Mouse (Mus musculus) bone marrow macrophage, adult 2 months (primary cell): ENCODE data around the gene Ica1. TPM values are rescaled to one million over a fixed set of nuclear protein-coding genes. Genes with fewer than 3 reads are reported as not detected.

ENCODE experiments used
- H3K27ac ChIP-seq: 2 replicates; pipeline ENCODE4 v1.5.1; 2012; ENCODE audit warnings: low read depth, low read length; ENCODE audit not compliant: insufficient read depth
- H3K4me1 ChIP-seq: 2 replicates; pipeline ENCODE4 v1.6.1; 2012; ENCODE audit warnings: low read length; ENCODE audit not compliant: control insufficient read depth, insufficient read depth
- H3K4me3 ChIP-seq: 2 replicates; pipeline ENCODE4 v1.5.1; 2012; ENCODE audit warnings: mild to moderate bottlenecking, low read length, moderate library complexity; ENCODE audit not compliant: insufficient read depth
- CTCF ChIP-seq: IDR thresholded peaks from 2 replicates; pipeline ENCODE4 v1.5.1; 2012; ENCODE audit warnings: low read depth, mild to moderate bottlenecking, low read length, moderate library complexity
- POLR2A ChIP-seq: IDR thresholded peaks from 2 replicates; pipeline ENCODE4 v1.6.1; 2012; ENCODE audit warnings: mild to moderate bottlenecking, low read depth, low read length, borderline replicate concordance
- polyA plus RNA-seq: library from polyadenylated mRNA; stranded (reverse); fragments of >200 nt; gene quantifications from 2 replicates; pipeline ENCODE4 v1.2.4, GENCODE M21; 2012; ENCODE audit not compliant: missing spikeins, insufficient read depth, insufficient read length

The Ica1 gene
- polyA plus RNA-seq, 1 experiment: 2.0 TPM

DNA sequence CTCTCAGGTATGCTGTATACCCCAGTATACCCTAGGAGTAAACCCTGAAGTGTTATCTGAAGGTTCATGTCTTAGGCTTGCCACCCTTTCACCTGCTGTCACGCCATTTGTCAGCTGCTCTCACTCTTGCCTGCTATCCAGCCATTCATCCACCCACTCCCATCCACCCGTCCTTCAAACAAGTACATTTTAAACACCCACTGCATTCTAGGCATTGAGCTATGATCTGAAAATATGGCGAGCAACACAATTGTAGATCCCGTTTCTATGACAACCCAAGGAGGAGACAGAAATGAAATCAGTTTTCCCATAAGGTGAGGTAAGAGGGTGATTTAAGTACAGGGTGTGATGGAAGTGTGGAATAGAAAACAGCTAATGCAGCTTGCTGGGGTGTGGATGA, 140.2 kb downstream of the Ica1 start:
- Histone ChIP-seq H3K4me1 (no peaks in the 10 kb centered on the region), H3K4me3 (no peak overlapping the region), H3K27ac (no peak overlapping the region)
- TF ChIP-seq CTCF: no peak
- no peak for TF ChIP-seq POLR2A

DNA sequence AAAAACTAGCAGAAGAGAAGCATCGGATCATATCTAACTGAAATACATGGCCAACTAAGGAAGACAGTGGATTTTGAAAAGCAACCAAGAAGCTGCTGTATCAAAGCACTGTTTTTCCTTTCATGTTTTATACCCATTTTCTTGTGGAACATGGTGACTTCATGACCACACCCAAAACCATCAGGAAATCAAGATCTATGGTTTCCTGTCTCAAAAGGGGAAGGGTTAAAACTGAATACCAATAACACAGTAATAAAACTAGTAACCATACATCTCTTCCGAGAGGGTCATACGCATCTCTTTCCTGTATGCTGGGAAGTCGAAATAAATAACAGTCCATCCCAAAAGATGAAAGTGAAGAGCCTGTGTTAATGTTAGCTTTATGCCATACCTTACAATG, 145.6 kb downstream of the Ica1 start:
- no peak overlapping the region for H3K27ac ChIP-seq

DNA sequence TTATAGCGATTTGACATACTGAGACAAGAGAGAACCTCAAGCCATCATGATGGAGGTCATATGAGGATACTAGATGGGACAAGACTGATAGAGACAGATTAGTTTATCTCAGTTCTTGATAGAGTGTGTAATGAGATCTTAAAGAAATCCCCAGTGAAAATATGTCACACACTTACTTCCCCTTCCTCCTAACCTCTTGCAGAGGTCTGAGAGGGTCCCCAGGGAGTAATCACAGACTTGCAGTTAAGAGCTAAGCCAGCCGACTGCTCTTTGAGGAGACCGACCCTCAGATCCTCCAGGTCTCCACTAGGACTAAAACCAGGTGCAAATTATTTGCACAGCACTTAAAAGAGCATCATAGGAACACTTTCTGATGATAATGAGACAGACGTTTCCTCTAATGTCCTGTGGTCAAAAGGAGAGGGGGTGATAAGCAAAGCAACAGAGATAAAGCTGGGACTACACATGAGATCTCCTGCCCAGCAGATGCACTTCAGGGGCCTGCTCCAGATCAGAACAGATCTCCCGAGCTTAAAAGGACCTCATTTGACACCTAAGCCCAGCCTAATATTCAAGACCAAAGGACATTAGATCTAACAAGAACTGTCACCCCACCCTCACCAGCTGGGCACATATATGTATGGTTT, 146.2 kb downstream of the Ica1 start:
- H3K27ac ChIP-seq: no peak overlapping the region
- H3K4me3 ChIP-seq: no peak overlapping the region
- TF ChIP-seq CTCF (no peak), POLR2A (no peak)
- 0 out of 2 replicates have a peak, but pooled peaks cover 7% of the 10 kb centered on the region for H3K4me1 ChIP-seq

More for the DNA sequence above, 145.6 kb downstream of the Ica1 start:
- H3K4me1 ChIP-seq: 0 out of 2 replicates have a peak, but pooled peaks cover 7% of the 10 kb centered on the region
- TF ChIP-seq POLR2A (no peak), CTCF (no peak)
- H3K4me3 ChIP-seq: no peak overlapping the region

DNA sequence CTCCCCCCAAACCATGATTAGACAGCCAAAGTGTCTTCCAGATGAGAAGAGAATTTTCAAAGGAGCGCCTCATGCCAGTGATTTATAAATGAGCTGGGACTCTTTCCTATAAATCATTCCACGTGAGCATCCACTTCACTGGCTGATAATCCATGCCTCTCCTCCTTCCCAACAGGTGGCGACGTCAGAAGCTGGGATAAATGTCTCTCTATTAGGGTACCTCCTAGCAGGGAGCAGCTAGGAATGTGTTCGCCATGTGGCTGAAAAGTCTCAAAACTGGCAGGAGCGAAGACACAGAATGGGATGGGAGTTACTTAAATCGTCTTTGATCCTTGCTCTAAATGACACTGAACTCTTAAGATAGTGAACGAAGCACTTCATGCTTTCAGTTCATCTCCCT, 146.9 kb downstream of the Ica1 start:
- no peak overlapping the region for H3K4me3 ChIP-seq
- no peak for TF ChIP-seq POLR2A
- TF ChIP-seq CTCF: no peak
- 0 out of 2 replicates have a peak, but pooled peaks cover 7% of the 10 kb centered on the region for H3K4me1 ChIP-seq
- no peak overlapping the region for H3K27ac ChIP-seq

DNA sequence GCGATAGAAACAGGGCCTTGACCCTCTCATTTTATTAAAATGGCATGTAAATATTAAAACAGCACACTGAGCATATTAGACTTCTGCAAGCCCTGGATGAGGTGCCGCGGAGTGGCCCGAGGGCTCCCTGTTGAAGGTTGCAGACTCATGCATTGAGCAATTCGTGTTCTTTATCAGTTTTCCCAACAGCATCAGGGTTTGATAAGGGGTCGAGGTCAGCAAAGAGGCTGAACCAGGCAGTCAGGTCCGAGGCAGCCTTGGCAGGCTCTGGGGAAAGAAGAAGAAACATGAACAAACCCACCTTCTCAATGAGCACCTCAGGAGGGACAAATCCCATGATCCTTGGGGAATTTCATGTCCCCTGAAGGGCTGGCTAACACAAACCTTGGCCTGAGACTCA, 147.8 kb downstream of the Ica1 start:
- no peak overlapping the region for H3K4me3 ChIP-seq
- no peak overlapping the region for H3K27ac ChIP-seq
- 0 out of 2 replicates have a peak, but pooled peaks cover 7% of the 10 kb centered on the region for H3K4me1 ChIP-seq
- TF ChIP-seq CTCF (no peak), POLR2A (no peak)

DNA sequence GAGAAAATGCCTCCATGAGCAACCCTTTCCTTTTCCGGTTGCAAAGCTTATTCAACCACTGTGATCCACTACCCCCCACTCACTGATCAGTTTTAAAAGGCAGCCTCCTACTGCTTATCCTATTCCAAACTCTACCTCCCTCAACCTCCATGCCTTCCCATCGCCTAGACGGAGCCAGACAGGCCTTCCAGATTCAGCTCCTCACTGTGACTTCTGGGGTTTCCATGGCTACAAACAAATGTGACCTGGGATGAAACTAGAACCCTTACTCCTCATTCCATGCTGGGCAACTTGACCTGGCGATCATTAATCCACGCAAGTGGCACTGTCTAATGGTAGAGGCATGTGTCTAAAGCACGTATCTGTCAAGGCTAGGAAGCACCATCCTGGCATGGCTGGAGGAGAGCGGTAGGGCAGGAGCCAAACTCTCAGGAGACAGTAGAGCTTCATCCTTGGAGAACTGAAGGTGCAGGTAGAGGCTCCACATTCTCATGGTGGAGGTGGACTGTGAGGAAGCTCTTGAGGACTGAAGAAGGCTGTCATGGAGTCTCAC, 149.5 kb downstream of the Ica1 start:
- Histone ChIP-seq H3K4me1 (0 out of 2 replicates have a peak, but pooled peaks cover 7% of the 10 kb centered on the region), H3K27ac (no peak overlapping the region), H3K4me3 (no peak overlapping the region)
- TF ChIP-seq POLR2A: no peak
- TF ChIP-seq CTCF: no peak

DNA sequence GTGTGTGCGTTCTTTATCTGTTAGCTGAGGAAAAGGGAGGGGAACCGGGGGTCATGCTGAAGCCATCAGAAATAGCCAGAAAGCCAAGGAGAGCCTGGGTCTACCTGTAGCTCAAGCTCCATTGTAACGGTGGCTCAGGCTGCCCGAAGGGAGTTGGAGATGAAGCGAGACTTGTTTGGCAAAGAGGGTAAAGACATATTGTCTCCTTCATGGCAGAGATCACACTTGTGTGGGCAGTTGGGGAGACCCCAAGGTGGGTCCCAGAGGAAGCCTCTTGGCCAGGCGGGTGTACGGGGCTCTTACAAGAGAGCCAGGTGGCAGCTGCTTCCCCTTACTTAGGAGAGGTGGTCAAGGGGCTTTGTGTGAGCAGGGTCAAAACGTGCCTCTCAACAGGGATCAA, 150.1 kb downstream of the Ica1 start:
- TF ChIP-seq CTCF (no peak), POLR2A (no peak)
- 0 out of 2 replicates have a peak, but pooled peaks cover 7% of the 10 kb centered on the region for H3K4me1 ChIP-seq
- no peak overlapping the region for H3K4me3 ChIP-seq
- H3K27ac ChIP-seq: no peak overlapping the region

DNA sequence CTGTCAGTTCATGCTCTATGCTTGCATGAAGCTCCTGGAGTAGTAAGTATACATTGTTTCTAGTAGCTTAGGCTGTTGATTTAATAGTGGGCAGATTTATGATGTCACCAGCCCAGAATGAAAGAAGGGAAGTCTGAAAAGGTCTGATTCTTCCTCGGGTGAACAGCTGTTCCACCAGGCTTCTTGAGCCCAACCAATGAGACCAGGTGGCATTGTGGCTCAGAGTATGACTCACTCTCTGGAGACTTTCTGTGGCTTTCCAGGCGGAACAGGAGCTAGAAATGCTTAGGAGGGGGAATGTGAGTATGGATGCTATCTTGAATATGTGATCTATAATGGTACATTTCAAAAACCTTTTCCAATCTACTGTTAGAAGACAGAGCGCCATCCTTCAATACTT, 155.2 kb downstream of the Ica1 start:
- Histone ChIP-seq H3K4me3 (no peak overlapping the region), H3K27ac (no peak overlapping the region), H3K4me1 (no peaks in the 10 kb centered on the region)
- no peak for TF ChIP-seq CTCF

DNA sequence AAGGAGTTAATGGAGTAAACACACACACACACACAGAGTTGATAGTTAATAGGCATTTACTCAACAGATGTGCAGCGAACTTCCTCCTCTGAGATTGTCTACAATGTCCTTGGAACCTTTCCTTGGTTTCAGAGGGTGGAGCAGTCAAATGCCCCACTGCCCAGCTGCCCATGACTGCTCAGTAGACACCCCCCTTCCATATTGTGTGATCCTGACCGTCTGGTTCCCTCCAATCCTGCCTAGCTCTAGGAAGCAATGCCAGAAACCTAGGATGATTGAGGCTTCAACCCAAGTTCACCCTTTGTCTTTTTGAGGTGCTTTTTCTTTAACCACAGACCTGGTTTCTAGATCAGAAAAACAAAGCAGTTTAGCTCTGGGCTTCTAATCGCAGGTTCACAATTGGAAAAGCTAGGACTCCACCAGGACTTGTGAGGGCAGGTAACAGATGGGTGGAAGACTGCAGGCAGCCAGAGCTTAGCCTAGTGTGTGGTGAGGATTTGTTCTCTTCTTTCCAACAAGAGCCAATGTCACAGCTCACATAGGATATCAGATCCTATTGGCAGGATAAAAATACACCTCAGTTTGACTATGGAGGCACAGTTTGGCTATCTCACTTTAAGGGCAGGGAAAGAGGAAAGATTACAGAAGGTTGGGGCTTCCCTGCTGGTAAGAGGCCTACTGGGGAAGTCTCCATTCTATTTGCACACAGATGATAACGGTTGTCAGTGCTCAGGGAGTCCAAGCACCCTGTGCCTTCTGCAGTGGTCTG, 158.5 kb downstream of the Ica1 start:
- no peak overlapping the region for H3K4me3 ChIP-seq
- peaks cover 4% of the 10 kb centered on the region for H3K4me1 ChIP-seq
- H3K27ac ChIP-seq: no peak overlapping the region
- no peak for TF ChIP-seq CTCF
- TF ChIP-seq POLR2A: no peak

DNA sequence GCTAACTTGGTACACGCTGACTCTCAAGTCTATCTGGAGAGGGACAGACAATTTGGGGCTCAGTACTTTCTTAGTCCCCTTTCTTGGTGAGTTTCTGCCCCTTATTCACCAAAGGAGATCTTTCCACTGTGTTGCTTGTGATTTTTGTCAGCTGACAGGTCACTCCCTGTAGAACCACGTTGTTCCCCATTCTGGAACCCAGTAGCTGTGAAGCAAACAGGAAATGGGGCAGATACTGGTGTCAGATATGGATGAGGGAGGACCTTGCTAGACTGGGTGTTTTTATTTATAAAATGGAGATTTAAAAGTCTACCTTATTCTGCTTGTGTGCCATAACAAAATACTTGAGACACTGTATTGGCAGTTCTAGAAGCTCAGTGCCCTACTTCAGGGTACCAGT, 160.9 kb downstream of the Ica1 start:
- TF ChIP-seq CTCF (no peak), POLR2A (no peak)
- peaks cover 4% of the 10 kb centered on the region for H3K4me1 ChIP-seq
- H3K4me3 ChIP-seq: no peak overlapping the region
- H3K27ac ChIP-seq: no peak overlapping the region
